Mouse (Mus musculus): ENCODE results near the gene Lrrn4cl.

DNA sequence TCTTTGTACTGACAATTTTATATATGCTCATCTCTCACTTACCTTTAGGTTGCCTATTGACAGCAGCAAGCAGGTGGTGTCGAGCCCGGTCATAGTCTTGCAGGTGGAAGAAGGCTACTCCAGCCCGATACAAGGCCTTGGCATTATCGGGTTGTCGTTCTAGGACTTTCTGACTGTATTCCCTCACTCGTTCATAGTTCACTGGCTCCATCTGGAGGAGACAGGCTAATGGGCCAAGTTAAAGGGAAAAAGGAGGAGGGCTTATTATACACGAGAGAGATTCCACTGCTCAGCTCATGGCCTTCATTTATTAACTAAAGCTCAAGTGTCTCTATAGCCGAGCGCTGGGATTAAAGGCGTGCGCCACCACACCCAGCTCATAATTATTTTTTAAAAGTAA is 34.8 kb upstream of the Lrrn4cl start:
- TF ChIP-seq CTCF (conservative IDR thresholded peaks at IDR 0.05; ENCODE audit: low read length) (no peak), POU5F1 (IDR thresholded peaks at IDR 0.05; ENCODE audit: borderline replicate concordance, low read length) (no peak), NANOG (IDR thresholded peaks at IDR 0.05; ENCODE audit: borderline replicate concordance, low read length) (no peak)

Data from E14TG2a.4 (cell line).